Mouse (Mus musculus) myocyte (in vitro differentiated cells): ENCODE measurements around the gene Bcas3. TPM values are rescaled to one million over a fixed set of nuclear protein-coding genes. Genes with fewer than 3 reads are reported as not detected.

Source experiments
- H3K27me3 ChIP-seq: one replicate; pipeline ENCODE4 v1.6.1; 2011; ENCODE audit not compliant: control insufficient read depth, insufficient read depth, insufficient read length
- H3K36me3 ChIP-seq: one replicate; pipeline ENCODE4 v1.6.1; 2011; ENCODE audit not compliant: control insufficient read depth, insufficient read depth
- H3K4me2 ChIP-seq: one replicate; pipeline ENCODE4 v1.6.1; 2011; ENCODE audit warnings: low read depth, control low read depth
- H3K4me3 ChIP-seq: one replicate; pipeline ENCODE4 v1.5.1; 2011; ENCODE audit warnings: mild to moderate bottlenecking, control low read depth, moderate library complexity
- H3K79me2 ChIP-seq: one replicate; pipeline ENCODE4 v1.6.1; 2011; ENCODE audit not compliant: control insufficient read depth, insufficient read depth
- H3ac ChIP-seq: one replicate; pipeline ENCODE4 v1.6.1; 2011; ENCODE audit not compliant: control insufficient read depth, insufficient read length
- CEBPB ChIP-seq: IDR thresholded peaks from 2 replicates; pipeline ENCODE4 v1.6.1; 2011; ENCODE audit warnings: mild to moderate bottlenecking, moderate library complexity; ENCODE audit not compliant: poor library complexity, insufficient read depth, severe bottlenecking
- E2F4 ChIP-seq: IDR thresholded peaks from one replicate; pipeline ENCODE4 v1.6.1; 2011; ENCODE audit warnings: mild to moderate bottlenecking, control low read depth, moderate library complexity; ENCODE audit not compliant: insufficient read depth
- MAX ChIP-seq: IDR thresholded peaks from one replicate; pipeline ENCODE4 v1.6.1; 2011; ENCODE audit warnings: low read depth, mild to moderate bottlenecking, control low read depth
- MYOD1 ChIP-seq, 3 experiments: IDR thresholded peaks; one replicate each; pipeline ENCODE4 v1.6.1; 2011; ENCODE audit warnings: control low read depth in 2 of 3, low read depth in 2 of 3, mild to moderate bottlenecking in 2 of 3, moderate library complexity in 1 of 3; ENCODE audit not compliant: insufficient read length in 2 of 3, control insufficient read depth in 1 of 3
- MYOG ChIP-seq, 3 experiments: IDR thresholded peaks; one replicate each; pipeline ENCODE4 v1.6.1; 2011; ENCODE audit warnings: control low read depth in 2 of 3, low read depth in 2 of 3, mild to moderate bottlenecking in 2 of 3; ENCODE audit not compliant: insufficient read length in 2 of 3, control insufficient read depth in 1 of 3, insufficient read depth in 1 of 3
- POLR2A ChIP-seq: IDR thresholded peaks from one replicate; pipeline ENCODE4 v1.6.1; 2011; ENCODE audit warnings: low read depth, mild to moderate bottlenecking, control low read depth, moderate library complexity; ENCODE audit not compliant: insufficient read length
- POLR2AphosphoS2 ChIP-seq: IDR thresholded peaks from one replicate; pipeline ENCODE4 v1.6.1; 2011; ENCODE audit warnings: low read depth, control low read depth; ENCODE audit not compliant: insufficient read length
- REST ChIP-seq: IDR thresholded peaks from one replicate; pipeline ENCODE4 v1.6.1; 2011; ENCODE audit warnings: mild to moderate bottlenecking, control low read depth, moderate library complexity; ENCODE audit not compliant: insufficient read depth, insufficient read length
- SRF ChIP-seq: IDR thresholded peaks from one replicate; pipeline ENCODE4 v1.6.1; 2011; ENCODE audit warnings: low read depth; ENCODE audit not compliant: control insufficient read depth, insufficient read length
- TCF12 ChIP-seq: IDR thresholded peaks from one replicate; pipeline ENCODE4 v1.6.1; 2011; ENCODE audit warnings: mild to moderate bottlenecking, control low read depth; ENCODE audit not compliant: poor library complexity, insufficient read depth, severe bottlenecking
- TCF3 ChIP-seq: IDR thresholded peaks from one replicate; pipeline ENCODE4 v1.6.1; 2011; ENCODE audit warnings: low read depth, control low read depth; ENCODE audit not compliant: insufficient read length
- USF1 ChIP-seq: IDR thresholded peaks from one replicate; pipeline ENCODE4 v1.6.1; 2011; ENCODE audit warnings: low read depth, mild to moderate bottlenecking, control low read depth, moderate library complexity
- polyA plus RNA-seq: library from polyadenylated mRNA; unstranded; fragments of >200 nt; fragmentation: generic; extraction: Trizol; gene quantifications from one replicate; pipeline ENCODE4 v1.2.1, GENCODE M21; 2012; ENCODE audit warnings: missing spikeins

Gene Bcas3
- polyA plus RNA-seq, 1 experiment = 30.1 TPM

- TF ChIP-seq MYOD1 (IDR thresholded peaks at IDR 0.05; ENCODE audit: control insufficient read depth in 1 of 3, insufficient read length in 2 of 3, low read depth in 2 of 3) (peak in 1 of 3 experiments; percentile 18), MAX (no peak), POLR2A (peak; percentile 78), CEBPB (no peak), POLR2AphosphoS2 (peak; percentile 79), E2F4 (peak; percentile 26), TCF3 (no peak)
- peaks cover 41% of the 10 kb centered on the region for H3K79me2 ChIP-seq
- peak within 1 kb of the TSS; percentile 88 for H3K4me3 ChIP-seq
Measured at GRCm38 (mm10) chr11:85310713-85311574, 42.0 kb upstream of the Bcas3 start, which contains the start of gene Ppm1d. Gene Ppm1d, plus strand, starts transcription at chr11:85311244.

GRCm38 (mm10) chr11:85311645-85312490 lies 41.1 kb upstream of the Bcas3 start:
- H3K79me2 ChIP-seq = peaks cover 51% of the 10 kb centered on the region
- TF ChIP-seq REST = peak; percentile 56
- no peak for TF ChIP-seq TCF12
- peak overlapping the region; percentile 75 for H3K4me2 ChIP-seq
- peak overlapping the region; percentile 73 for H3ac ChIP-seq
- peak overlapping the region; percentile 88 for H3K4me3 ChIP-seq
- H3K27me3 ChIP-seq = no peaks in the 10 kb centered on the region
- H3K36me3 ChIP-seq = no peaks in the 10 kb centered on the region

More at GRCm38 (mm10) chr11:85310713-85311574, 42.0 kb upstream of the Bcas3 start, which contains the start of gene Ppm1d:
- Histone ChIP-seq H3K27me3 (no peaks in the 10 kb centered on the region), H3ac (peak within 1 kb of the TSS; percentile 73), H3K4me2 (peak within 1 kb of the TSS; percentile 94), H3K36me3 (no peaks in the 10 kb centered on the region)

GRCm38 (mm10) chr11:85312818-85313217 lies 40.1 kb upstream of the Bcas3 start:
- Histone ChIP-seq H3K36me3 (no peaks in the 10 kb centered on the region), H3K4me3 (peak overlapping the region; percentile 88), H3ac (no peak overlapping the region), H3K4me2 (peak overlapping the region; percentile 75), H3K79me2 (peaks cover 56% of the 10 kb centered on the region), H3K27me3 (no peaks in the 10 kb centered on the region)
- TF ChIP-seq MAX = no peak
- no peak for TF ChIP-seq E2F4
- no peak for TF ChIP-seq MYOG (IDR thresholded peaks at IDR 0.05; ENCODE audit: control insufficient read depth in 1 of 3, insufficient read depth in 1 of 3, insufficient read length in 2 of 3, low read depth in 2 of 3)
- TF ChIP-seq SRF = no peak
- no peak for TF ChIP-seq POLR2AphosphoS2
- no peak for TF ChIP-seq REST
- TF ChIP-seq CEBPB = no peak
- no peak for TF ChIP-seq POLR2A

- Histone ChIP-seq H3K36me3 (no peaks in the 10 kb centered on the region), H3K79me2 (peaks cover 59% of the 10 kb centered on the region), H3K4me3 (peak overlapping the region; percentile 88), H3K27me3 (no peaks in the 10 kb centered on the region), H3K4me2 (peak overlapping the region; percentile 75), H3ac (no peak overlapping the region)
- TF ChIP-seq REST (no peak), POLR2AphosphoS2 (no peak), SRF (no peak), MYOD1 (IDR thresholded peaks at IDR 0.05; ENCODE audit: control insufficient read depth in 1 of 3, insufficient read length in 2 of 3, low read depth in 2 of 3) (no peak)
Measured at GRCm38 (mm10) chr11:85313361-85313760, 39.6 kb upstream of the Bcas3 start.

GRCm38 (mm10) chr11:85323567-85324330 lies 29.2 kb upstream of the Bcas3 start:
- Histone ChIP-seq H3K4me2 (peak overlapping the region; percentile 35), H3K79me2 (peaks cover 45% of the 10 kb centered on the region), H3K4me3 (no peak overlapping the region), H3ac (no peak overlapping the region), H3K27me3 (no peaks in the 10 kb centered on the region), H3K36me3 (no peaks in the 10 kb centered on the region)
- no peak for TF ChIP-seq POLR2AphosphoS2
- TF ChIP-seq E2F4 = no peak
- no peak for TF ChIP-seq SRF
- TF ChIP-seq MAX = no peak
- no peak for TF ChIP-seq CEBPB
- TF ChIP-seq TCF3 = no peak
- TF ChIP-seq REST = no peak
- TF ChIP-seq POLR2A = no peak
- TF ChIP-seq MYOD1 (IDR thresholded peaks at IDR 0.05; ENCODE audit: control insufficient read depth in 1 of 3, insufficient read length in 2 of 3, low read depth in 2 of 3) = no peak
- TF ChIP-seq USF1 = no peak
- TF ChIP-seq TCF12 = no peak
- TF ChIP-seq MYOG (IDR thresholded peaks at IDR 0.05; ENCODE audit: control insufficient read depth in 1 of 3, insufficient read depth in 1 of 3, insufficient read length in 2 of 3, low read depth in 2 of 3) = no peak
